Mouse (Mus musculus) lung, postnatal 0 days (tissue): Measurements from ENCODE around the gene S100a11.

Source experiments
- CTCF ChIP-seq: IDR thresholded peaks from 2 replicates; pipeline ENCODE4 v1.5.1; 2016; ENCODE audit warnings: antibody characterized with exemption, mild to moderate bottlenecking
- EP300 ChIP-seq: IDR thresholded peaks from 2 replicates; pipeline ENCODE4 v1.6.1; 2016; ENCODE audit warnings: antibody characterized with exemption, mild to moderate bottlenecking, control low read depth

GRCm38 (mm10) chr3:93519856-93520329 is 395 bp upstream of the S100a11 start:
- TF ChIP-seq CTCF (no peak), EP300 (no peak)
